Mouse (Mus musculus) forebrain, postnatal 0 days (tissue): ENCODE measurements at regions not wholly inside any gene's neighbourhood (a gene's known extent, or its start where the extent isn't known, plus 50 kb on each side); places are given as distances from the start of the nearest gene placed in this dataset.

ENCODE experiments used
- ATAC-seq: fragments of 200-750 bp; cut with Nextera tagmentation; 2 replicates; pipeline ENCODE4 v1.8.0; 2017; ENCODE audit warnings: mild to moderate bottlenecking, moderate library complexity
- DNase-seq: peaks from one replicate; pipeline ENCODE4 v3.0.0-alpha.2; 2015
- H3K27ac ChIP-seq: fragments of 300-500 bp; sonication (generic); 2 replicates; pipeline ENCODE4 v1.5.1; 2014; ENCODE audit warnings: low read depth, mild to moderate bottlenecking, antibody characterized with exemption, low read length, moderate library complexity, mixed read lengths
- H3K27me3 ChIP-seq: fragments of 300-500 bp; sonication (generic); 2 replicates; pipeline ENCODE4 v1.6.1; 2014; ENCODE audit warnings: mild to moderate bottlenecking, low read length, mixed read lengths; ENCODE audit not compliant: insufficient read depth
- H3K36me3 ChIP-seq: fragments of 300-500 bp; sonication (generic); 2 replicates; pipeline ENCODE4 v1.6.1; 2014; ENCODE audit warnings: mild to moderate bottlenecking, moderate library complexity; ENCODE audit not compliant: insufficient read depth
- H3K4me1 ChIP-seq: fragments of 300-500 bp; sonication (generic); 2 replicates; pipeline ENCODE4 v1.6.1; 2014; ENCODE audit warnings: antibody characterized with exemption; ENCODE audit not compliant: insufficient read depth
- H3K4me2 ChIP-seq: fragments of 300-500 bp; sonication (generic); 2 replicates; pipeline ENCODE4 v1.6.1; 2014; ENCODE audit warnings: low read depth, mild to moderate bottlenecking, moderate library complexity
- H3K4me3 ChIP-seq: fragments of 300-500 bp; sonication (generic); 2 replicates; pipeline ENCODE4 v1.5.1; 2014; ENCODE audit warnings: low read depth, low read length, mixed read lengths
- H3K9ac ChIP-seq: fragments of 300-500 bp; sonication (generic); 2 replicates; pipeline ENCODE4 v1.6.1; 2014; ENCODE audit warnings: mild to moderate bottlenecking
- H3K9me3 ChIP-seq: fragments of 300-500 bp; sonication (generic); 2 replicates; pipeline ENCODE4 v1.6.1; 2016; ENCODE audit warnings: low read length
- CTCF ChIP-seq: sonication (generic); IDR thresholded peaks from 2 replicates; pipeline ENCODE4 v1.5.1; 2016; ENCODE audit warnings: antibody characterized with exemption, control low read depth, low read depth
- WGBS: fragments of 180-500 bp; shearing (Covaris S2); extraction: QIAGEN DNeasy Blood & Tissue Kit; methylation state at CpG from one replicate; pipeline ENCODE4 v1.1.7; 2014; 5-methylcytosine and 5-hydroxymethylcytosine counted together

- Histone ChIP-seq H3K27me3 (no peaks in the 10 kb centered on the region), H3K9ac (no peak overlapping the region), H3K4me1 (no peaks in the 10 kb centered on the region), H3K27ac (no peak overlapping the region), H3K9me3 (no peaks in the 10 kb centered on the region), H3K4me3 (no peak overlapping the region), H3K36me3 (no peaks in the 10 kb centered on the region), H3K4me2 (no peak overlapping the region)
- no peak for DNase-seq
- TF ChIP-seq CTCF = no peak
- 11% methylated on average over 1 of the region's 1 CpGs for WGBS
- no peak for ATAC-seq
Measured at GRCm38 (mm10) chr12:118521329-118521728, 220.1 kb upstream of the Sp4 start.

GRCm38 (mm10) chr12:118519801-118520327 lies 218.6 kb upstream of the Sp4 start:
- no peaks in the 10 kb centered on the region for H3K9me3 ChIP-seq
- no peak for TF ChIP-seq CTCF
- no peaks in the 10 kb centered on the region for H3K4me1 ChIP-seq
- no peak for ATAC-seq
- no peak overlapping the region for H3K4me2 ChIP-seq
- no peak for DNase-seq
- no peak overlapping the region for H3K27ac ChIP-seq
- H3K36me3 ChIP-seq = no peaks in the 10 kb centered on the region
- no peak overlapping the region for H3K9ac ChIP-seq
- 11% methylated on average over 10 of the region's 10 CpGs for WGBS
- H3K4me3 ChIP-seq = no peak overlapping the region
- no peaks in the 10 kb centered on the region for H3K27me3 ChIP-seq

- Histone ChIP-seq H3K4me1 (no peaks in the 10 kb centered on the region), H3K9me3 (no peaks in the 10 kb centered on the region), H3K4me3 (no peak overlapping the region), H3K27me3 (no peaks in the 10 kb centered on the region), H3K27ac (no peak overlapping the region), H3K9ac (no peak overlapping the region), H3K4me2 (no peak overlapping the region), H3K36me3 (no peaks in the 10 kb centered on the region)
- TF ChIP-seq CTCF = no peak
- DNase-seq (no peak), ATAC-seq (no peak)
- 48% methylated on average over 4 of the region's 4 CpGs for WGBS
Measured at GRCm38 (mm10) chr12:118510989-118511388, 209.7 kb upstream of the Sp4 start.

GRCm38 (mm10) chr12:118508972-118509917 lies 208.0 kb upstream of the Sp4 start:
- Histone ChIP-seq H3K4me3 (no peak overlapping the region), H3K9ac (no peak overlapping the region)

GRCm38 (mm10) chr12:118500392-118500791 lies 199.2 kb upstream of the Sp4 start:
- DNase-seq (no peak), ATAC-seq (peak; percentile 34)
- no peak overlapping the region for H3K27ac ChIP-seq
- no peaks in the 10 kb centered on the region for H3K27me3 ChIP-seq
- H3K4me2 ChIP-seq = no peak overlapping the region
- H3K4me3 ChIP-seq = no peak overlapping the region
- WGBS = 58% methylated on average over 5 of the region's 5 CpGs
- no peak overlapping the region for H3K9ac ChIP-seq
- no peaks in the 10 kb centered on the region for H3K9me3 ChIP-seq
- TF ChIP-seq CTCF = no peak
- H3K4me1 ChIP-seq = no peaks in the 10 kb centered on the region
- H3K36me3 ChIP-seq = no peaks in the 10 kb centered on the region

More at GRCm38 (mm10) chr12:118508972-118509917, 208.0 kb upstream of the Sp4 start:
- ATAC-seq = no peak
- no peak overlapping the region for H3K4me2 ChIP-seq
- 81% methylated on average over 8 of the region's 8 CpGs for WGBS
- no peaks in the 10 kb centered on the region for H3K9me3 ChIP-seq
- DNase-seq = no peak
- no peaks in the 10 kb centered on the region for H3K4me1 ChIP-seq
- no peaks in the 10 kb centered on the region for H3K36me3 ChIP-seq
- H3K27me3 ChIP-seq = no peaks in the 10 kb centered on the region
- H3K27ac ChIP-seq = no peak overlapping the region
- TF ChIP-seq CTCF = no peak

- H3K9me3 ChIP-seq = no peaks in the 10 kb centered on the region
- WGBS = 53% methylated on average over 5 of the region's 5 CpGs
Measured at GRCm38 (mm10) chr12:118488038-118488437, 186.8 kb upstream of the Sp4 start.

GRCm38 (mm10) chr12:118486434-118486833 lies 185.2 kb upstream of the Sp4 start:
- DNase-seq (no peak), ATAC-seq (no peak)
- H3K4me3 ChIP-seq = no peak overlapping the region
- no peak overlapping the region for H3K4me2 ChIP-seq
- TF ChIP-seq CTCF = no peak
- no peaks in the 10 kb centered on the region for H3K27me3 ChIP-seq
- H3K9me3 ChIP-seq = no peaks in the 10 kb centered on the region
- H3K27ac ChIP-seq = no peak overlapping the region
- WGBS = 90% methylated on average over 6 of the region's 6 CpGs
- H3K4me1 ChIP-seq = no peaks in the 10 kb centered on the region
- H3K36me3 ChIP-seq = no peaks in the 10 kb centered on the region
- no peak overlapping the region for H3K9ac ChIP-seq

More at GRCm38 (mm10) chr12:118488038-118488437, 186.8 kb upstream of the Sp4 start:
- Histone ChIP-seq H3K9ac (no peak overlapping the region), H3K4me1 (no peaks in the 10 kb centered on the region), H3K27ac (no peak overlapping the region), H3K4me2 (no peak overlapping the region), H3K27me3 (no peaks in the 10 kb centered on the region), H3K36me3 (no peaks in the 10 kb centered on the region), H3K4me3 (no peak overlapping the region)
- TF ChIP-seq CTCF = no peak
- ATAC-seq (no peak), DNase-seq (no peak)
